Mouse (Mus musculus) kidney, postnatal 0 days (tissue): ENCODE measurements around the gene Lsm10. TPM values are rescaled to one million over a fixed set of nuclear protein-coding genes. Genes with fewer than 3 reads are reported as not detected.

ENCODE experiments used
- ATAC-seq: fragments of 200-750 bp; cut with Nextera tagmentation; replicated peaks from 2 replicates; pipeline ENCODE4 v1.8.0; 2017; ENCODE audit warnings: low read depth, moderate number of reproducible peaks, moderate TSS enrichment, moderate library complexity; ENCODE audit not compliant: low FRiP score
- DNase-seq: peaks from one replicate; pipeline ENCODE4 v3.0.0-alpha.2; 2016; ENCODE audit warnings: low spot score
- H3K27ac ChIP-seq: fragments of 300-500 bp; sonication (generic); 2 replicates; pipeline ENCODE4 v1.5.1; 2014; ENCODE audit warnings: mild to moderate bottlenecking
- H3K27me3 ChIP-seq: fragments of 300-500 bp; sonication (generic); 2 replicates; pipeline ENCODE4 v1.6.1; 2014; ENCODE audit warnings: low read length, mixed read lengths; ENCODE audit not compliant: insufficient read depth
- H3K36me3 ChIP-seq: fragments of 300-500 bp; sonication (generic); 2 replicates; pipeline ENCODE4 v1.6.1; 2014; ENCODE audit warnings: low read length, mixed read lengths; ENCODE audit not compliant: insufficient read depth
- H3K4me1 ChIP-seq: fragments of 300-500 bp; sonication (generic); replicated peaks from 2 replicates; pipeline ENCODE4 v1.6.1; 2014; ENCODE audit warnings: antibody characterized with exemption, low read length, mixed read lengths; ENCODE audit not compliant: insufficient read depth
- H3K4me2 ChIP-seq: fragments of 300-500 bp; sonication (generic); 2 replicates; pipeline ENCODE4 v1.6.1; 2014; ENCODE audit warnings: mild to moderate bottlenecking, low read length, moderate library complexity, mixed read lengths
- H3K4me3 ChIP-seq: fragments of 300-500 bp; sonication (generic); replicated peaks from 2 replicates; pipeline ENCODE4 v1.5.1; 2014; ENCODE audit warnings: low read depth, low read length
- H3K9ac ChIP-seq: fragments of 300-500 bp; sonication (generic); 2 replicates; pipeline ENCODE4 v1.6.1; 2014; ENCODE audit warnings: low read depth, low read length
- H3K9me3 ChIP-seq: fragments of 300-500 bp; sonication (generic); replicated peaks from 2 replicates; pipeline ENCODE4 v1.6.1; 2016; ENCODE audit warnings: low read length, inconsistent platforms, mixed read lengths
- CTCF ChIP-seq: IDR thresholded peaks from 2 replicates; pipeline ENCODE4 v1.5.1; 2016; ENCODE audit warnings: antibody characterized with exemption, low read depth, mild to moderate bottlenecking, moderate library complexity
- WGBS: fragments of 180-500 bp; shearing (Covaris S2); extraction: QIAGEN DNeasy Blood & Tissue Kit; methylation state at CpG from one replicate; pipeline ENCODE4 v1.1.7; 2014; 5-methylcytosine and 5-hydroxymethylcytosine counted together
- polyA plus RNA-seq: library from polyadenylated mRNA; unstranded; fragments of >200 nt; fragmentation: Nextera tagmentation; extraction: Ambion mirVana; gene quantifications from 2 replicates; pipeline ENCODE4 v1.2.1, GENCODE M21; 2015

Lsm10 gene
- polyA plus RNA-seq, 1 experiment from 2014 or later, result 59.0 TPM

GRCm38 (mm10) chr4:126058997-126059362, 37.4 kb upstream of the Lsm10 start:
- no peak for DNase-seq
- Histone ChIP-seq H3K36me3 (0 out of 2 replicates have a peak, but pooled peaks cover 16% of the 10 kb centered on the region), H3K9me3 (no peaks in the 10 kb centered on the region), H3K27ac (no peak overlapping the region), H3K4me3 (peak overlapping the region; percentile 62), H3K9ac (peak overlapping the region; percentile 64), H3K4me2 (peak overlapping the region; percentile 87), H3K27me3 (no peaks in the 10 kb centered on the region), H3K4me1 (peaks cover 6% of the 10 kb centered on the region; the same call in 1 of the 2 replicates)
- WGBS, result 33% methylated on average over 9 of the region's 9 CpGs
- no peak for TF ChIP-seq CTCF
- no peak for ATAC-seq

DNA sequence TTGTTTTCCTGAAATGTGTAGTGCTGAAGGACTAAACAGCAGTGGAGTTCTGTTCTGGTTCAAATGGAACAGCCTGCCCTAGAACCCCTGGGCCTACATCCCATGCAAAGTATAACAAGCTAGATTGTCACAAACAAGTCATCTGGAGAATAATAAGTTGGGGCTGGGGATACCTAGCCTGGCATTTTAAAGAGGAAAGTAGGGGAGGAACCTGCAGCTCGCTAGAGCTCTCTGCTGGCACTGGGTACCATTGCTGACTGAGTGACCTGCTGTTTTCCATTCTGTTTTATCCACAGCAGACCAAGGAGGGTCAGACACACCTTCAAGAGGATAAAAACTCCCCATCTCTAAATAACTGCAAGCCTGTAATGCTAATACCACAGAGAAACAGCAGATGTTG, 33.6 kb upstream of the Lsm10 start:
- H3K27ac ChIP-seq, result no peak overlapping the region

GRCm38 (mm10) chr4:126065241-126065640, 31.2 kb upstream of the Lsm10 start:
- whole genome bisulfite sequencing, result 82% methylated on average over 7 of the region's 7 CpGs
- H3K36me3 ChIP-seq, result no peaks in the 10 kb centered on the region
- H3K27ac ChIP-seq, result no peak overlapping the region
- ATAC-seq, result no peak
- no peak for DNase-seq
- H3K9me3 ChIP-seq, result no peaks in the 10 kb centered on the region
- H3K27me3 ChIP-seq, result no peaks in the 10 kb centered on the region
- no peak overlapping the region for H3K9ac ChIP-seq
- H3K4me3 ChIP-seq, result no peak overlapping the region
- no peak for TF ChIP-seq CTCF
- no peaks in the 10 kb centered on the region for H3K4me1 ChIP-seq
- no peak overlapping the region for H3K4me2 ChIP-seq

More for the DNA sequence above, 33.6 kb upstream of the Lsm10 start:
- WGBS, result 62% methylated on average over 1 of the region's 1 CpGs
- Histone ChIP-seq H3K36me3 (no peaks in the 10 kb centered on the region), H3K27me3 (no peaks in the 10 kb centered on the region), H3K9me3 (no peaks in the 10 kb centered on the region), H3K9ac (no peak overlapping the region), H3K4me1 (0 out of 2 replicates have a peak, but pooled peaks cover 3% of the 10 kb centered on the region), H3K4me3 (no peak overlapping the region), H3K4me2 (no peak overlapping the region)
- no peak for ATAC-seq
- no peak for DNase-seq
- no peak for TF ChIP-seq CTCF

GRCm38 (mm10) chr4:126067401-126068077, 28.9 kb upstream of the Lsm10 start:
- Histone ChIP-seq H3K27me3 (no peaks in the 10 kb centered on the region), H3K4me3 (no peak overlapping the region), H3K9ac (no peak overlapping the region), H3K36me3 (no peaks in the 10 kb centered on the region), H3K4me1 (no peaks in the 10 kb centered on the region), H3K9me3 (no peaks in the 10 kb centered on the region), H3K27ac (no peak overlapping the region), H3K4me2 (no peak overlapping the region)
- 51% methylated on average over 15 of the region's 15 CpGs for WGBS
- TF ChIP-seq CTCF, result no peak
- ATAC-seq, result no peak
- no peak for DNase-seq

DNA sequence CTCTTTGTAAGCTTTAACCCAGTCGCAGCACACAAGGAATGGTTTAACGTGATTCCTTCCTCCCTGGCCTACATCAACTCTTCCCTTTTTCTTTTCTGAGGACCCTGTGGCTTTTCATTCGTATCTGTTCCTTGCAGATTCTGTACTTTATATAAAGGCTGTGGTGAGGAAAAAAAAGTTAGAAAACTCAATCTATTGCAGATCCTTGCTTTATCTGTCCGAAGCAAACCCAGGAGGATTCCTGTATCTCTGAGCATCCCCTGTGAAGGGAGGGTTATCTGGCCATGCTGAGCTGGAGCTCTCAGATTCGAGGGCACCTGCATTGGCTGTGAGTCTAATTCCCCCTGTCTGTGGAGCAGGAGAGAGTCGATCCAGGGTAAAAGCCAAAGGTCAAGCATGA, 27.6 kb upstream of the Lsm10 start:
- no peak overlapping the region for H3K4me2 ChIP-seq
- no peak overlapping the region for H3K9ac ChIP-seq
- no peak for TF ChIP-seq CTCF
- H3K27me3 ChIP-seq, result no peaks in the 10 kb centered on the region
- no peaks in the 10 kb centered on the region for H3K36me3 ChIP-seq
- no peak overlapping the region for H3K4me3 ChIP-seq
- ATAC-seq (no peak), DNase-seq (no peak)
- no peaks in the 10 kb centered on the region for H3K4me1 ChIP-seq
- no peaks in the 10 kb centered on the region for H3K9me3 ChIP-seq
- no peak overlapping the region for H3K27ac ChIP-seq
- WGBS, result 86% methylated on average over 6 of the region's 6 CpGs

GRCm38 (mm10) chr4:126077833-126078232, 18.6 kb upstream of the Lsm10 start:
- DNase-seq (no peak), ATAC-seq (no peak)
- Histone ChIP-seq H3K27ac (no peak overlapping the region), H3K4me2 (no peak overlapping the region), H3K36me3 (no peaks in the 10 kb centered on the region), H3K4me1 (no peaks in the 10 kb centered on the region), H3K9ac (no peak overlapping the region), H3K27me3 (no peaks in the 10 kb centered on the region), H3K9me3 (no peaks in the 10 kb centered on the region), H3K4me3 (no peak overlapping the region)
- 79% methylated on average over 6 of the region's 6 CpGs for WGBS
- no peak for TF ChIP-seq CTCF

DNA sequence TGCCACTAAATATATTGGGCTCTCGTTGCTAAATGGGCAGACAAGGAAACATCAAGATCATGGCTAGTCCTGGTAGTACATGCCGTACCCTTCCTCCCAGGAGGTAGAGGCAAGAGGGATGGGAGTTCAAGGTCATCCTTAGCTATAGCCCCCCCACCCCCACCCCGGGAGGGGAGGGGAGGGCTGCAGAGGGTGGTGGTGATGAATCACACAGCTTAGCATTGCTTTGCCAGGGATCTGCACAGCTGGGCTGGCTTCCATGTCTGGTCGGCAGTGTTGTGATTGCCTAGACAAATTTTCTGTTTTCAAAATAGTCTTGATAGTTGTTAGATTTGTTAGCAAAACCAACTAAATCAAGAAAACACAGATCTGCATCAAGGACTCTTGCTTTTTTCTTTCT, 17.2 kb upstream of the Lsm10 start:
- no peaks in the 10 kb centered on the region for H3K36me3 ChIP-seq
- no peak overlapping the region for H3K27ac ChIP-seq
- no peak overlapping the region for H3K4me3 ChIP-seq
- ATAC-seq, result no peak
- WGBS, result 69% methylated on average over 4 of the region's 4 CpGs
- no peak overlapping the region for H3K4me2 ChIP-seq
- no peak overlapping the region for H3K9ac ChIP-seq
- H3K4me1 ChIP-seq, result no peaks in the 10 kb centered on the region
- no peaks in the 10 kb centered on the region for H3K27me3 ChIP-seq
- TF ChIP-seq CTCF, result no peak
- no peak for DNase-seq
- H3K9me3 ChIP-seq, result no peaks in the 10 kb centered on the region
